Mouse (Mus musculus) stomach, embryonic 16.5 days (tissue): ENCODE results near the gene Gm45837. TPM values are rescaled to one million over a fixed set of nuclear protein-coding genes. Genes with fewer than 3 reads are reported as not detected.
"Not testable (repeated sequence)": the region's sequence is repeated elsewhere in the genome, so short reads cannot be mapped to it uniquely, and the experiment has no call there.

Source experiments
- ATAC-seq: fragments of 200-750 bp; cut with Nextera tagmentation; 2 replicates; pipeline ENCODE4 v1.8.0; 2017; ENCODE audit warnings: moderate number of reproducible peaks, moderate TSS enrichment; ENCODE audit not compliant: insufficient read depth, low FRiP score
- H3K27ac ChIP-seq: fragments of 300-500 bp; sonication (generic); 2 replicates; pipeline ENCODE4 v1.5.1; 2014; ENCODE audit warnings: low read length
- H3K27me3 ChIP-seq: fragments of 300-500 bp; sonication (generic); 2 replicates; pipeline ENCODE4 v1.6.1; 2014; ENCODE audit warnings: low read length, control low read depth, mixed read lengths; ENCODE audit not compliant: control insufficient read depth, insufficient read depth
- H3K36me3 ChIP-seq: fragments of 300-500 bp; sonication (generic); 2 replicates; pipeline ENCODE4 v1.6.1; 2014; ENCODE audit warnings: low read length; ENCODE audit not compliant: control insufficient read depth, insufficient read depth
- H3K4me1 ChIP-seq: fragments of 300-500 bp; sonication (generic); 2 replicates; pipeline ENCODE4 v1.6.1; 2014; ENCODE audit warnings: low read length, control low read depth, mixed read lengths; ENCODE audit not compliant: control insufficient read depth, insufficient read depth
- H3K4me2 ChIP-seq: fragments of 300-500 bp; sonication (generic); 2 replicates; pipeline ENCODE4 v1.6.1; 2014; ENCODE audit warnings: low read depth, low read length, mixed read lengths
- H3K4me3 ChIP-seq: fragments of 300-500 bp; sonication (generic); replicated peaks from 2 replicates; pipeline ENCODE4 v1.5.1; 2014; ENCODE audit warnings: mild to moderate bottlenecking, low read length
- H3K9ac ChIP-seq: fragments of 300-500 bp; sonication (generic); 2 replicates; pipeline ENCODE4 v1.6.1; 2014; ENCODE audit warnings: low read length
- H3K9me3 ChIP-seq: fragments of 300-500 bp; sonication (generic); replicated peaks from 2 replicates; pipeline ENCODE4 v1.6.1; 2016; ENCODE audit warnings: low read length, control low read depth; ENCODE audit not compliant: control insufficient read depth
- WGBS: fragments of 180-500 bp; shearing (Covaris S2); extraction: QIAGEN DNeasy Blood & Tissue Kit; methylation state at CpG from one replicate; pipeline ENCODE4 v1.1.7; 2014; 5-methylcytosine and 5-hydroxymethylcytosine counted together
- polyA plus RNA-seq: library from polyadenylated mRNA; unstranded; fragments of >200 nt; fragmentation: Nextera tagmentation; extraction: Ambion mirVana; gene quantifications from 2 replicates; pipeline ENCODE4 v1.2.1, GENCODE M21; 2015

Gm45837 gene
- polyA plus RNA-seq, 1 experiment from 2014 or later, result 5.4 TPM

- no peak overlapping the region for H3K9ac ChIP-seq
- 0 out of 2 replicates have a peak, but pooled peaks cover 2% of the 10 kb centered on the region for H3K4me1 ChIP-seq
- no peak overlapping the region for H3K4me3 ChIP-seq
- H3K36me3 ChIP-seq, result no peaks in the 10 kb centered on the region
- H3K27ac ChIP-seq, result no peak overlapping the region
- no peaks in the 10 kb centered on the region for H3K9me3 ChIP-seq
- no peak overlapping the region for H3K4me2 ChIP-seq
- H3K27me3 ChIP-seq, result no peaks in the 10 kb centered on the region
- WGBS, result 77% methylated on average over 10 of the region's 10 CpGs
- ATAC-seq, result no peak
These were observed 131.0 kb downstream of the Gm45837 start for GRCm38 (mm10) chr7:101541734-101542133.

GRCm38 (mm10) chr7:101547651-101548050 lies 137.0 kb downstream of the Gm45837 start:
- no peak for ATAC-seq
- no peak overlapping the region for H3K27ac ChIP-seq

GRCm38 (mm10) chr7:101549266-101549665 lies 138.6 kb downstream of the Gm45837 start:
- 89% methylated on average over 3 of the region's 3 CpGs for WGBS
- Histone ChIP-seq H3K4me2 (no peak overlapping the region), H3K27me3 (no peaks in the 10 kb centered on the region), H3K4me3 (no peak overlapping the region), H3K9me3 (no peaks in the 10 kb centered on the region), H3K4me1 (no peaks in the 10 kb centered on the region), H3K27ac (no peak overlapping the region), H3K36me3 (no peaks in the 10 kb centered on the region), H3K9ac (no peak overlapping the region)
- ATAC-seq, result no peak

More at GRCm38 (mm10) chr7:101547651-101548050, 137.0 kb downstream of the Gm45837 start:
- H3K9ac ChIP-seq, result no peak overlapping the region
- H3K36me3 ChIP-seq, result no peaks in the 10 kb centered on the region
- no peaks in the 10 kb centered on the region for H3K9me3 ChIP-seq
- no peak overlapping the region for H3K4me3 ChIP-seq
- no peaks in the 10 kb centered on the region for H3K4me1 ChIP-seq
- 65% methylated on average over 3 of the region's 3 CpGs for WGBS
- no peaks in the 10 kb centered on the region for H3K27me3 ChIP-seq
- no peak overlapping the region for H3K4me2 ChIP-seq

GRCm38 (mm10) chr7:101550686-101551485 lies 140.2 kb downstream of the Gm45837 start:
- H3K4me1 ChIP-seq, result no peaks in the 10 kb centered on the region
- no peak overlapping the region for H3K4me3 ChIP-seq
- H3K9me3 ChIP-seq, result no peaks in the 10 kb centered on the region
- H3K36me3 ChIP-seq, result no peaks in the 10 kb centered on the region
- no peaks in the 10 kb centered on the region for H3K27me3 ChIP-seq
- 50% methylated on average over 7 of the region's 7 CpGs for WGBS
- H3K9ac ChIP-seq, result no peak overlapping the region
- no peak overlapping the region for H3K4me2 ChIP-seq
- no peak overlapping the region for H3K27ac ChIP-seq
- no peak for ATAC-seq

- Histone ChIP-seq H3K4me2 (no peak overlapping the region), H3K27me3 (no peaks in the 10 kb centered on the region), H3K27ac (no peak overlapping the region), H3K9ac (no peak overlapping the region), H3K4me3 (no peak overlapping the region), H3K4me1 (no peaks in the 10 kb centered on the region), H3K36me3 (no peaks in the 10 kb centered on the region), H3K9me3 (no peaks in the 10 kb centered on the region)
- 88% methylated on average over 1 of the region's 1 CpGs for WGBS
- ATAC-seq, result no peak
These were observed 140.8 kb downstream of the Gm45837 start for GRCm38 (mm10) chr7:101551530-101551929.

GRCm38 (mm10) chr7:101555473-101555872 lies 144.8 kb downstream of the Gm45837 start:
- H3K9ac ChIP-seq, H3K36me3 ChIP-seq, H3K27ac ChIP-seq, H3K4me2 ChIP-seq, H3K4me3 ChIP-seq, ATAC-seq, H3K9me3 ChIP-seq, H3K4me1 ChIP-seq, H3K27me3 ChIP-seq: not testable (repeated sequence)
- WGBS, result 86% methylated on average over 3 of the region's 3 CpGs

- Histone ChIP-seq H3K36me3 (no peaks in the 10 kb centered on the region), H3K4me1 (no peaks in the 10 kb centered on the region), H3K27me3 (no peaks in the 10 kb centered on the region), H3K27ac (no peak overlapping the region), H3K4me2 (no peak overlapping the region), H3K9me3 (no peaks in the 10 kb centered on the region), H3K4me3 (no peak overlapping the region), H3K9ac (no peak overlapping the region)
- WGBS, result 61% methylated on average over 1 of the region's 1 CpGs
- ATAC-seq, result no peak
These were observed 146.7 kb downstream of the Gm45837 start for GRCm38 (mm10) chr7:101557391-101557790.

GRCm38 (mm10) chr7:101559393-101559792 lies 148.7 kb downstream of the Gm45837 start:
- WGBS, result 50% methylated on average over 5 of the region's 5 CpGs
- not testable (repeated sequence) for H3K27ac ChIP-seq, H3K4me2 ChIP-seq, H3K4me1 ChIP-seq, H3K9me3 ChIP-seq, H3K4me3 ChIP-seq, ATAC-seq, H3K27me3 ChIP-seq, H3K9ac ChIP-seq, H3K36me3 ChIP-seq
